Mouse (Mus musculus) liver, adult 2 months (tissue): ENCODE results near the gene Ankrd52.

Experiments
- CTCF ChIP-seq: fragments of 200-500 bp; IDR thresholded peaks from 2 replicates; pipeline ENCODE4 v1.5.1; 2011; ENCODE audit warnings: low read depth, low read length, control low read depth
- POLR2A ChIP-seq: fragments of 200-500 bp; IDR thresholded peaks from 2 replicates; pipeline ENCODE4 v1.6.1; 2011; ENCODE audit warnings: low read length, control low read depth; ENCODE audit not compliant: insufficient read depth; ENCODE audit errors: extremely low read depth

DNA sequence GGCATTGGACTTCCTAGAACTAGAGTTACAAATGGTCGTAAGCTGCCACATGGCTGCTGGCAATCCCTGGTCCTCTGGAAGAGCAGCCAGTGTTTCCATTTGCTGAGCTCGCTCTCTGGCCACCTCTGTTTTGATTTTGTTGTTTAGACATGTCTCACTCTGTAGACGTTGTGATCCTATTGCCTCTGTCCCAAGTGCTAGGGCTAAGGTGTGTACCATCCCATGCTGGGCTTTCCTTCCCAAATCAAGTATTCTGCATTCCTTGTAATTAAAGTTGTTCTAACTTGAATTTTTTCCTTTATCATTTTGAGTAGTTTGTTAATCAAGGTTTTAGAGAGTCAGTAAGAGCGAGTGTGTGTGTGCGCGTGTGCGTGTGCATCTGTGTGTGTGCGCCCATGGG, 29.4 kb upstream of the Ankrd52 start:
- TF ChIP-seq POLR2A (no peak), CTCF (no peak)
